Mouse (Mus musculus) cerebral cortex, adult 2 months (tissue): ENCODE data around the gene Relb.

Experiments
- WGBS: fragments of 180-500 bp; shearing (Covaris S2); methylation state at CpG from one replicate; pipeline ENCODE4 v1.1.7; 2018; 5-methylcytosine and 5-hydroxymethylcytosine counted together

The Relb gene

GRCm38 (mm10) chr7:19579751-19580150 is 49.5 kb downstream of the Relb start:
- 87% methylated on average over 10 of the region's 10 CpGs for WGBS

- 69% methylated on average over 4 of the region's 4 CpGs for WGBS
These were observed 50.8 kb downstream of the Relb start for GRCm38 (mm10) chr7:19578436-19578835.

GRCm38 (mm10) chr7:19577877-19578414 is 51.3 kb downstream of the Relb start:
- WGBS = 28% methylated on average over 10 of the region's 10 CpGs

- 2% methylated on average over 55 of the region's 56 CpGs for WGBS
These were observed 51.9 kb downstream of the Relb start, which contains the start of the genes Zfp296 and Gemin7 for GRCm38 (mm10) chr7:19577141-19577852. Zfp296 (plus strand) TSS chr7:19577287. Gemin7 (minus strand) TSS chr7:19577595.

GRCm38 (mm10) chr7:19575559-19575958 is 53.7 kb downstream of the Relb start:
- 72% methylated on average over 3 of the region's 3 CpGs for WGBS

GRCm38 (mm10) chr7:19573776-19574140 is 55.5 kb downstream of the Relb start:
- 13% methylated on average over 16 of the region's 16 CpGs for WGBS

GRCm38 (mm10) chr7:19572926-19573775 is 56.1 kb downstream of the Relb start:
- under 1% methylated on average over 53 of the region's 53 CpGs for WGBS

- 91% methylated on average over 3 of the region's 3 CpGs for WGBS
These were observed 59.6 kb downstream of the Relb start for GRCm38 (mm10) chr7:19569647-19570046.

- 90% methylated on average over 8 of the region's 8 CpGs for WGBS
These were observed 61.8 kb downstream of the Relb start for GRCm38 (mm10) chr7:19567426-19567825.

- 95% methylated on average over 2 of the region's 2 CpGs for WGBS
These were observed 63.4 kb downstream of the Relb start for GRCm38 (mm10) chr7:19565803-19566202.

GRCm38 (mm10) chr7:19564455-19564854 is 64.8 kb downstream of the Relb start:
- 89% methylated on average over 4 of the region's 4 CpGs for WGBS

GRCm38 (mm10) chr7:19563884-19564283 is 65.4 kb downstream of the Relb start:
- 94% methylated on average over 3 of the region's 3 CpGs for WGBS

- WGBS = 1% methylated on average over 19 of the region's 19 CpGs
These were observed 66.4 kb downstream of the Relb start, which contains the start of gene Ppp1r37 for GRCm38 (mm10) chr7:19562643-19563410. Ppp1r37 (minus strand) TSS chr7:19563076.

GRCm38 (mm10) chr7:19561765-19562642 is 67.2 kb downstream of the Relb start:
- under 1% methylated on average over 102 of the region's 102 CpGs for WGBS

- WGBS = 2% methylated on average over 11 of the region's 11 CpGs
These were observed 67.8 kb downstream of the Relb start for GRCm38 (mm10) chr7:19561431-19561764.

GRCm38 (mm10) chr7:19560491-19561260 is 68.6 kb downstream of the Relb start:
- WGBS = 3% methylated on average over 11 of the region's 11 CpGs

GRCm38 (mm10) chr7:19558965-19559364 is 70.3 kb downstream of the Relb start:
- WGBS = 43% methylated on average over 2 of the region's 2 CpGs

GRCm38 (mm10) chr7:19557982-19558900 is 71.0 kb downstream of the Relb start:
- WGBS = 50% methylated on average over 6 of the region's 6 CpGs

- WGBS = 98% methylated on average over 2 of the region's 2 CpGs
These were observed 72.2 kb downstream of the Relb start for GRCm38 (mm10) chr7:19557086-19557485.
